Mouse (Mus musculus) heart, postnatal 0 days (tissue): ENCODE measurements around the gene Tpp2. TPM values are rescaled to one million over a fixed set of nuclear protein-coding genes. Genes with fewer than 3 reads are reported as not detected.
"Not testable (repeated sequence)": the region's sequence is repeated elsewhere in the genome, so short reads cannot be mapped to it uniquely, and the experiment has no call there.

Source experiments
- ATAC-seq: fragments of 200-750 bp; cut with Nextera tagmentation; 2 replicates; pipeline ENCODE4 v1.8.0; 2017; ENCODE audit warnings: low read depth, moderate number of reproducible peaks, moderate library complexity; ENCODE audit not compliant: insufficient read depth
- DNase-seq: peaks from one replicate; pipeline ENCODE4 v3.0.0-alpha.2; 2016; ENCODE audit warnings: low spot score
- H3K27ac ChIP-seq: fragments of 300-500 bp; sonication (generic); 2 replicates; pipeline ENCODE4 v1.5.1; 2014; ENCODE audit warnings: low read depth, mild to moderate bottlenecking
- H3K27me3 ChIP-seq: fragments of 300-500 bp; sonication (generic); 2 replicates; pipeline ENCODE4 v1.6.1; 2014; ENCODE audit warnings: low read length, mixed read lengths; ENCODE audit not compliant: control insufficient read depth, insufficient read depth
- H3K36me3 ChIP-seq: fragments of 300-500 bp; sonication (generic); replicated peaks from 2 replicates; pipeline ENCODE4 v1.6.1; 2014; ENCODE audit warnings: low read length, mixed read lengths; ENCODE audit not compliant: control insufficient read depth, insufficient read depth
- H3K4me1 ChIP-seq: fragments of 300-500 bp; sonication (generic); 2 replicates; pipeline ENCODE4 v1.6.1; 2014; ENCODE audit warnings: antibody characterized with exemption; ENCODE audit not compliant: control insufficient read depth, insufficient read depth
- H3K4me2 ChIP-seq: fragments of 300-500 bp; sonication (generic); 2 replicates; pipeline ENCODE4 v1.6.1; 2014; ENCODE audit warnings: low read depth, mild to moderate bottlenecking, low read length, moderate library complexity
- H3K4me3 ChIP-seq: fragments of 300-500 bp; sonication (generic); 2 replicates; pipeline ENCODE4 v1.5.1; 2014; ENCODE audit warnings: low read depth, low read length
- H3K9ac ChIP-seq: fragments of 300-500 bp; sonication (generic); replicated peaks from 2 replicates; pipeline ENCODE4 v1.6.1; 2014; ENCODE audit warnings: low read depth, low read length, mixed read lengths
- H3K9me3 ChIP-seq: fragments of 300-500 bp; sonication (generic); replicated peaks from 2 replicates; pipeline ENCODE4 v1.6.1; 2016; ENCODE audit warnings: low read length; ENCODE audit not compliant: control insufficient read depth
- CTCF ChIP-seq: IDR thresholded peaks from 2 replicates; pipeline ENCODE4 v1.5.1; 2016; ENCODE audit warnings: antibody characterized with exemption, control low read depth, low read depth
- EP300 ChIP-seq: IDR thresholded peaks from 2 replicates; pipeline ENCODE4 v1.6.1; 2016; ENCODE audit warnings: antibody characterized with exemption, low read depth
- WGBS: fragments of 180-500 bp; shearing (Covaris S2); extraction: QIAGEN DNeasy Blood & Tissue Kit; methylation state at CpG from one replicate; pipeline ENCODE4 v1.1.7; 2014; 5-methylcytosine and 5-hydroxymethylcytosine counted together
- microRNA-seq: library from miRNA; unstranded; fragments of <30 nt; microRNA quantifications from one replicate; pipeline ENCODE4, GENCODE M21; 2016
- polyA plus RNA-seq: library from polyadenylated mRNA; unstranded; fragments of >200 nt; fragmentation: Nextera tagmentation; extraction: Ambion mirVana; gene quantifications from 2 replicates; pipeline ENCODE4 v1.2.1, GENCODE M21; 2015
- total RNA-seq: library from RNA; depleted of rRNA; stranded (reverse); fragments of >200 nt; gene quantifications from 2 replicates; pipeline ENCODE4 v1.2.3, GENCODE M21; 2014; ENCODE audit warnings: low replicate concordance; rRNA removed

The Tpp2 gene
- total and polyA plus RNA-seq, 2 experiments from 2014 or later: 30.2 to 30.4 TPM

GRCm38 (mm10) chr1:44042555-44042915 lies 109.1 kb downstream of the Tpp2 start:
- TF ChIP-seq CTCF (no peak), EP300 (no peak)

GRCm38 (mm10) chr1:44045689-44046088 lies 112.2 kb downstream of the Tpp2 start:
- 66% methylated on average over 5 of the region's 5 CpGs for WGBS
- H3K4me2 ChIP-seq, H3K9me3 ChIP-seq, H3K4me1 ChIP-seq, H3K27me3 ChIP-seq, H3K36me3 ChIP-seq, H3K27ac ChIP-seq, H3K9ac ChIP-seq, ATAC-seq, DNase-seq, H3K4me3 ChIP-seq: not testable (repeated sequence)

More at GRCm38 (mm10) chr1:44042555-44042915, 109.1 kb downstream of the Tpp2 start:
- Histone ChIP-seq H3K4me3 (peak overlapping the region; percentile 64), H3K9me3 (no peaks in the 10 kb centered on the region), H3K4me1 (no peaks in the 10 kb centered on the region), H3K27me3 (no peaks in the 10 kb centered on the region), H3K4me2 (peak overlapping the region; percentile 87), H3K36me3 (no peaks in the 10 kb centered on the region), H3K27ac (no peak overlapping the region), H3K9ac (peak overlapping the region; percentile 62)
- ATAC-seq (peak; percentile 30; the same call in 1 of the 2 replicates), DNase-seq (no peak)
- WGBS: 2% methylated on average over 6 of the region's 6 CpGs

DNA sequence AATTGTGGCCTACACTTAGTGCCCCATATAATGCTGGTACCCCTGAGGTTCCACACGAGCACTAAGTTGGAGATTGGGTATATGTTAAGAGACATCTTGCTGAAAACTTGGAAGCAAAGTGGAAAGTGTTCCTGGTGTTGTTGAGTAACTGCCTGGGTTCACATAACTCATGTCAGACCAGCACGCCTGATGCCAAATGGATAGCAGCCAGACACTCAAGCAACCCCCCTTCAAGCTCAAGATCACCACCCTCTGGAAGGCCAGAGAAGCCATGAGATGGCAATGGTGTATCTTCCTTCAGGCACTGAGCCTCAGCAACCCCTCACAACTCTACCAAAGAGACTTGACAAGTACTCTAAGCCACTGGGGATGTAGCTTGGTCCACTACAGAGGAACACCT lies 113.1 kb downstream of the Tpp2 start:
- WGBS: 44% methylated on average over 2 of the region's 2 CpGs
- no peak for ATAC-seq
- no peak overlapping the region for H3K27ac ChIP-seq
- no peaks in the 10 kb centered on the region for H3K4me1 ChIP-seq
- TF ChIP-seq EP300 (no peak), CTCF (no peak)
- no peaks in the 10 kb centered on the region for H3K36me3 ChIP-seq
- H3K27me3 ChIP-seq: no peaks in the 10 kb centered on the region
- no peak overlapping the region for H3K9ac ChIP-seq
- no peak overlapping the region for H3K4me2 ChIP-seq
- H3K9me3 ChIP-seq: no peaks in the 10 kb centered on the region
- no peak for DNase-seq
- no peak overlapping the region for H3K4me3 ChIP-seq

Small RNA genes lying within 50 kb of the gene (microRNA-seq; reads per million reads assigned to microRNA genes)
- not detected for gene Gm24180

Other genes starting within 250 kb of the Tpp2 start
- 6.4 and 15.2 TPM in 2 replicates for gene 1500015O10Rik, start 203.0 kb upstream of the Tpp2 start, total RNA-seq
- gene 1500015O10Rik, start 203.0 kb upstream of the Tpp2 start, polyA plus RNA-seq: 14.3 and 15.3 TPM in 2 replicates
- gene Uxs1, start 105.8 kb upstream of the Tpp2 start, total RNA-seq: 5.3 and 13.8 TPM in 2 replicates
- 10.0 and 10.4 TPM in 2 replicates for gene Uxs1, start 105.8 kb upstream of the Tpp2 start, polyA plus RNA-seq
- not detected in 2 replicates for gene Mettl21c, start 86.4 kb downstream of the Tpp2 start, total RNA-seq
- gene Mettl21c, start 86.4 kb downstream of the Tpp2 start, polyA plus RNA-seq: 0.29 and 0.40 TPM in 2 replicates
- not detected in 2 replicates for gene Gm8251, start 128.3 kb downstream of the Tpp2 start, total RNA-seq
- not detected in 2 replicates for gene Gm8251, start 128.3 kb downstream of the Tpp2 start, polyA plus RNA-seq
- gene Tex30, start 168.8 kb downstream of the Tpp2 start, total RNA-seq: 17.7 and 54.1 TPM in 2 replicates
- 35.5 and 42.7 TPM in 2 replicates for gene Tex30, start 168.8 kb downstream of the Tpp2 start, polyA plus RNA-seq
- 14.2 and 20.2 TPM in 2 replicates for gene Kdelc1, start 185.2 kb downstream of the Tpp2 start, total RNA-seq
- 25.4 and 30.2 TPM in 2 replicates for gene Kdelc1, start 185.2 kb downstream of the Tpp2 start, polyA plus RNA-seq
- 5.1 and 20.2 TPM in 2 replicates for gene Bivm, start 185.3 kb downstream of the Tpp2 start, total RNA-seq
- gene Bivm, start 185.3 kb downstream of the Tpp2 start, polyA plus RNA-seq: 9.2 and 9.9 TPM in 2 replicates
- 12.1 and 39.8 TPM in 2 replicates for gene Ercc5, start 214.1 kb downstream of the Tpp2 start, total RNA-seq
- 9.3 and 10.7 TPM in 2 replicates for gene Ercc5, start 214.1 kb downstream of the Tpp2 start, polyA plus RNA-seq